Mouse (Mus musculus): ENCODE data around the gene Helz. TPM values are rescaled to one million over a fixed set of nuclear protein-coding genes. Genes with fewer than 3 reads are reported as not detected.
A peak's percentile ranks its signal among the peaks of the same experiment; 100 is the strongest.

Helz gene
- total RNA-seq, 2 experiments from 2014 or later = 16.2 to 21.1 TPM

GRCm38 (mm10) chr11:107731498-107731897 is 183.8 kb downstream of the Helz start:
- intact Hi-C loops (cut with DNase I) = no loop called here
- Histone ChIP-seq H3K4me3 (no peak overlapping the region), H3K27ac (peak overlapping the region; percentile 91)
- DNase-seq = peak; percentile 52
- TF ChIP-seq CTCF (IDR thresholded peaks at IDR 0.05) = no peak

- intact Hi-C loops (cut with DNase I) = no loop called here
- H3K4me3 ChIP-seq = no peak overlapping the region
- no peak overlapping the region for H3K27ac ChIP-seq
- no peak for DNase-seq
- TF ChIP-seq CTCF (IDR thresholded peaks at IDR 0.05) = no peak
Measured at GRCm38 (mm10) chr11:107734133-107734532, 186.4 kb downstream of the Helz start.

DNA sequence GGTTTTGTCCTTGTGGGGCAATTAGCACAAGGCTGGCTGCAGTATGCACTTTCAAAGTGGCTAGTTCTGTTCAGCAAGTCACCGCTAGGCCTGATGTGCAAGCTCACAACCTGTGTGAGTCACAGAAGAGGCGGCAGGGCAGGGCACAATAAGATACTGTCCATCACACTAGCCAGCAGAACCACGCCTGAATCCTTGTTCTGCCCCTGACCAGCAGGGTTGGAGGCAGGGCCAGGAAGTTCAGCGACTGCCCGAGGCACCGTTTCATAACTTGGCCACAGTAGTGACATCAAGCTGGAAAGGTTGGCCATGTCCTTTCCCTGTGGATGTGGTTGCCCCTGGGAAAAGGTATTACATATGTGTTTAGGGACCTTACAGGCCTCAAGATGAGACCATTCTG is 190.2 kb downstream of the Helz start:
- TF ChIP-seq CTCF (IDR thresholded peaks at IDR 0.05) = no peak
- no peak for DNase-seq
- intact Hi-C loops (cut with DNase I) = no loop called here
- Histone ChIP-seq H3K27ac (no peak overlapping the region), H3K4me3 (no peak overlapping the region)

DNA sequence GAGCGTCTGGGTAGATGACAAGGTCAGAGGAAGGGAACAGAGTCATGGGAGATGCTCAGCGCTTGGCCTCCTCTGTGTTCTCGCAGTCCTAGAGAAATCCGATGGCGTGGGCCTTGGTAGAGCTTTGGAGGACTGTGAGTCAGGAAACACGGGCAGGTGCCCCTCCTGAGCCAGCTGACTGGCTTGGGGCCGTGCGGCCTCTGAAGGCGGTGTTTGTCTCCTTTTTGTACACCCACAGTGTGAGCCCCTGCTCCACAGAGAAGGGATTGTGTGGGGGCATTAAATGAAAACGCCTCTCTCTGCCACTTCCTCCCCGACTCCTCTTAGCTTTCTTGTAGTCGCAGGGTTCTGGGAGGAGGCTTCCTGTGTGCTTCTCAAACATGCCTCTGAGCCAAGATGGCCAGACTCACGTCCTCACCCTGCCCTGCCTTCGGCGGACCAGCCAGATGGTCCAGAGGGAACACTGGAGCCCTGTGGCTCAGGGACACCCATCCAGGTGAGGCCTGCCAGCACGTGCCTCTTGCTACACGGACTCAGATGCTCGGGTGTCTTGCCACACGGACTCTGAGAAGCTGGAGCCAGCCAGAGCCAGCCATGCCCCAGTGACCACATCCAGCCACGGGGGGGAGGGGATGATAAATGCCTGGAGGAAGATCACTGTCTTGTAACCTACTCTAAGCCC is 190.8 kb downstream of the Helz start:
- intact Hi-C loops (cut with DNase I) = no loop called here
- H3K27ac ChIP-seq = no peak overlapping the region
- TF ChIP-seq CTCF (IDR thresholded peaks at IDR 0.05) = no peak
- DNase-seq = no peak
- no peak overlapping the region for H3K4me3 ChIP-seq

DNA sequence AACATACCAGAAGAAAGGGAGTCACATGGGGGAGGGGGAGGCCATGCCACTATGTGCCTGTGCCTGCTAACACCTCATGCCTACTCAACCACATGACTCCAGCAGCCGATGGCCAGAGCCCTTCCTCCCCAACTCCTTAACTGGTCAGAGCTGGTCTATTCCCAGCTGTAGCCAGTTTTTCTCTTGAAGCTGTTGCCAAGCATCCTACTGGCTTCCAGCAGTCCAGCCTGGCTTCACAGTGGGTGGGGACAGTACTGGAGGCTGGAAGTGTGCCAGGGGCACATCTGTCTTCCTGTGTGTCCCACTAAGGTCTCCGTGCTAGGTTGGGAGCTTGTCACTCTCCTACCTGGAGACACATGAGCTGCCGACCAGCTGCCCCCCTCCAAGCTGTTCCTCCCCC is 195.4 kb downstream of the Helz start:
- no peak overlapping the region for H3K27ac ChIP-seq
- intact Hi-C loops (cut with DNase I) = no loop called here
- no peak for DNase-seq
- no peak overlapping the region for H3K4me3 ChIP-seq
- TF ChIP-seq CTCF (IDR thresholded peaks at IDR 0.05) = no peak

Small RNAs within 50 kb of the gene (microRNA-seq; reads per million reads assigned to microRNA genes)
- not detected for gene Mir6932

Other genes with a start within 250 kb of the Helz start
- 100 to 1,000 TPM in 1 of 2 experiments, 10 to 100 TPM in 1; 59.4 to 114 TPM for gene Pitpnc1, start 77.2 kb upstream of the Helz start, total RNA-seq (2021)
- gene Psmd12, start 68.4 kb upstream of the Helz start, total RNA-seq (2021) = 100 to 1,000 TPM; 105 to 106 TPM
- 100 to 1,000 TPM; 200 to 381 TPM for gene Cacng1, start 168.6 kb downstream of the Helz start, total RNA-seq (2021)
- not detected for gene Cacng4, start 246.6 kb downstream of the Helz start, total RNA-seq (2021)

All from gastrocnemius, adult 2 months (tissue).